Mouse (Mus musculus) MN1 (cell line): ENCODE data around the gene Mmd.

Experiments used
- DNase-seq: peaks from one replicate; pipeline ENCODE4 v3.0.0-alpha.2; 2016; ENCODE audit warnings: low spot score

Mmd gene

DNA sequence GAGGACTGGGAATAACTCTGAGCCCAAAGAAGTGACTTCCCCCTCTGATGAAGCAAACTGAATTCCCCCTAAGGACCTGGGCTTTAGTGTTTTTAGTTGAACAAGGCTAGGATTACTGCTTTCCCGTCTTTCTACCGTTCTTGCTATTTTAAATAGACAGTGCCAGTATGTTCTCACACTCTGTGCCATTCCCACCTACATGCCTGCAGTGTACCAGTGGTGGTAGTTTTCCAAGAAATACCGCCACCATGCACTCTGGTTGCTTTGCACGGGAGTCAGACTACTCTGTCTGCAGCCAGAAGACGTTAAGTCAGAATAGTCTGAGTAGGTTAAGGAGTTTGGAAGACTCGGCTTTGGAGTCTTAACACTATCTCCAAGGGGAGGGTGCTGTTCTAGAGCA is 34.3 kb downstream of the Mmd start:
- no peak for DNase-seq

GRCm38 (mm10) chr11:90284079-90284478 is 34.8 kb downstream of the Mmd start:
- no peak for DNase-seq

DNA sequence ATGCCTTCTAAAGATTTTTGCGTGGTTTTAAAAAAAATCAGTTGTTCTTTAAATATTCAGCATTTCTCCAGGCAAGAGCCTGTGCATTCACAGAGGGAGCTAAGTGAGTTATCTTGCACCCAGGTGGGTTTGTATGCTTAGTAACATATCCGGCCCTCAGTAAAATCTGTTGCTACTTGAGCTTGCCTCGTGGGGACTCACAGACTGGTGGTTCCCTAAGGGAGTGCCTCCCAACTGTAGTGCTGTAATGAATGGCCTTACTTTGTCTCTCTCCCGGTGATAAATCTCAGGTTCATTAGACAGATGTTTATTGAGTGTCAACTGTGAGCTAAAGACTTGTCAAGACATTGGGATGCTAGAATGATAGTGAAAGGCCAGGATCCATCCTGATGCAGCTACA is 35.4 kb downstream of the Mmd start:
- DNase-seq, result no peak

- no peak for DNase-seq
Measured at GRCm38 (mm10) chr11:90286550-90287154, 37.4 kb downstream of the Mmd start.

GRCm38 (mm10) chr11:90291156-90291555 is 41.9 kb downstream of the Mmd start:
- DNase-seq, result no peak

- no peak for DNase-seq
Measured at GRCm38 (mm10) chr11:90292766-90293165, 43.5 kb downstream of the Mmd start.

DNA sequence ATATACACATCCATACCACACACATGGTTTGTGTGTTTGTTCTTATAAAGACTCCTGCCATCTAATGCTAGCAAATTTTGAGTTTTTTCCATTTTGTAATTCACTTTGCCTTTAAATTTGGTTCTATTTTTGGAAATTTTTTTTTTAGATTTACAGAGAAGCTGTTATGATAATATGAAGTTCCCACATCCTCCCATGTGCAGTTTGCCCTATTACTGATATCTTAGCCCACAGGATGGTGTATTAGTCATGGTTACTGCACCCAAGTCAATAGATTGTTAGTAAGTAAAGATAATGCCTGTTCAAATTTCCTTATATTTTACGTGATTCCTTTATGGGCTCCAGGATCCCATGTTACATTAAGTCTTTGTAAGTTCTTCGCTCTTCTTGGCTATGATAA is 45.4 kb downstream of the Mmd start:
- DNase-seq, result no peak

GRCm38 (mm10) chr11:90306067-90306466 is 56.8 kb downstream of the Mmd start:
- no peak for DNase-seq

DNA sequence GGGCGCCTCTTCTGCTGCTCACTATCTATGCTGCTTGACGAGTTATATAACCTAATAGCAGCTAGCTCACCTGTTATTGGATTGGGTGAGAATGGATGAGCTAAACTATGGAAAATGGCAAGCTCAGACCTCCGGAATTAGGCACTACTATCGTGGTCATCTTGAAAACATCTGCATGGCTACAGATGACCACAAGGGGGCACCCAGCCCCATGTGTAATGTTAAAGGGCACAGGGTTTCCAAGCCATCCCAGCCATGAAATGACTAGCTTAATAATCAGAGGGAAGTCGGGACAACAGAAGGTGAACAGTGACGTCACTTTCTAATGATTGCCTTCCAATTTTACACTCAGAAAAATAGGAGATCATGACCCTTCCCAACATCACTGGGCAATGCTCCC is 57.7 kb downstream of the Mmd start:
- peak; percentile 62 for DNase-seq

GRCm38 (mm10) chr11:90314606-90315005 is 65.3 kb downstream of the Mmd start:
- DNase-seq, result no peak

- peak; percentile 40 for DNase-seq
Measured at GRCm38 (mm10) chr11:90317482-90317881, 68.2 kb downstream of the Mmd start.

GRCm38 (mm10) chr11:90320922-90321321 is 71.7 kb downstream of the Mmd start:
- DNase-seq, result no peak

DNA sequence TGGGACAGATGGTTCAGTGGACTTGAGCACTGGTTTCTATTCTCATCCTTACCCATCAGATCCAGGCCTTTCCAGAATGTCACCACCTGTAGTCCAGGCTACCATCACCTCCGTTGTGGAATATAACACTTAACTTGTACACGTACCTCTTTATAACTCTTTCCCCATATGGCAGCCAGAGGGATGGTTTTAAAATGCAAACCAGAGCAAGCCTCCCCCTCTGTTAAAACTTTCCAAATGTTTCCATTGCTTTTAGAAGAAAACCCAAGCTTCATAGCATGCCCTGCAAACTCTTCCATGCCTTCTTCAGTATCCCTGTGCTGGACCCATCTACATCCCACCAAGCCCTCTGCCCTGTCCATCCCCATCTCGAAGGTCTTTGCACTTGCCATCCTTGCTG is 75.3 kb downstream of the Mmd start:
- no peak for DNase-seq

- DNase-seq, result no peak
Measured at GRCm38 (mm10) chr11:90326146-90326545, 76.9 kb downstream of the Mmd start.

DNA sequence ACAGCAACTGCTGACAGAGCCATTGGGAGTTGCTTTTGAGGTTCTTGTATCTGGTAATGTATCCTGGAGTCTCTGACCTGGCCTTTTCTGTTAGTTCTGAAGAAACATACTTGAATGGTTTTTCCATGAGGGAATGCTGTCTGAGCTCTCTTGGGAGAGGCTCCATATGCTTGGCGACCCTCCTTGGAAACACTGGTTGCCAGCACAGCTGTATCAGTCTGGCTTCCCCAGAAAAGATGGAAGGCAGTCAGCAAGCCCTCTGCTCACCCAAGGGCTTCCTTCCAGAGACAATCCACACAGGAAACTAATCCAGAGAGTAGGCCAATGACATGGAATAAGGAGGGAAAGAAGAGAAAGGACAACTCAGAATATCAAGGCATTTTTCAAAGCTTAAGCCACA is 77.6 kb downstream of the Mmd start:
- DNase-seq, result no peak
